Mouse (Mus musculus) colon, adult 2 months (tissue): Measurements from ENCODE around the gene Zfp81. TPM values are rescaled to one million over a fixed set of nuclear protein-coding genes. Genes with fewer than 3 reads are reported as not detected.

Experiments
- polyA plus RNA-seq: library from polyadenylated mRNA; depleted of rRNA; stranded (reverse); fragments of >200 nt; gene quantifications from 2 replicates; pipeline ENCODE4 v1.2.3, GENCODE M21; 2012; rRNA removed

The Zfp81 gene
- polyA plus RNA-seq: 0.41 and 0.93 TPM in 2 replicates

GRCm38 (mm10) chr17:33358411-33359384 is at the start of gene Zfp81:
TSS of gene Zfp81 (minus strand) at chr17:33358878.

GRCm38 (mm10) chr17:33394182-33395034 is 35.7 kb upstream of the Zfp81 start, which contains the start of gene Zfp101:
TSS of gene Zfp101 (minus strand) at chr17:33394641.

DNA sequence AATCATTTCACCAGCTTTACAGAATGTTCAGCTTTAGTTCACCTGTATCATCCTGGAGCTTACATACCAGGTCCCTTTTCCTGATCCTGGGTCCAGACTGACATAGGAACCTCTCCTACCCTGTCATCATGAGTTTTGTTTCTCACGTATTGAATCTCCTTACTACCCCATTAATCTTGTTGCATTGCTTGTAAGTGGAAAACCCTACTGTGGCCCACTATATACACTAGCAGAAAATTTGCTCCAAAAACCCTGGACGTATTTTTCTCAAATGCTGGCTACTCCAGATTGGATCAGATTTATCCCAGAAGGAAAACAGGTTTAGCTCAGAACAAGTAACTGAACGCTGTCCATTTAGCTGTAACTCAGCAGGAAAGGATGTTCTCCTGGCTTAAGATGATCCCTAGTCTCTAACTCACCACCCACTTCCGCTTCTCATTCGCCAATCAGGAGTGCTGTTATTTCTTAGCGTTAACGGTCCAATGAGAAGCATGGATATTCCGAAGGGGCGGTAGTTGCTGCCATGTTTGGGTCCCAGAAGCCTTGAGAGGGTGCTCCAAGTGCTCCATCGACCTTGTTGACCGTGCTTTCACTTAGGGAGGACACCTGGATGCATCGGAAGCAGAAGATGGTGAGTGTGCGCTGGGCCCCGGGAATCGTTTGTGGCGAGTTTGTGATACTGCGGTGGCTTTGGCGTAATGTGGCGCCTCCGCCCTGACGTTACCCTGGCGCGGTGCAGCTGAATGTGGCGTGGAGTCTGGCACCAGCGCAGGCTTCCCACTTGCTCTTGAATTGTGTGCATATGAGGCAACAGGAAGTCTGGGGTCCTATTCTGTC is 69.4 kb downstream of the Zfp81 start, which contains the start of gene Zfp955b:
Gene Zfp955b (plus strand): TSS at position 506 of the 837 bp plus-strand sequence.

Other genes with a start within 250 kb of the Zfp81 start
- not detected in 2 replicates for gene Morc2b, start 219.2 kb downstream of the Zfp81 start, polyA plus RNA-seq
- gene Olfr55, start 190.4 kb downstream of the Zfp81 start, polyA plus RNA-seq: not detected in 2 replicates
- not detected in 2 replicates for gene Olfr239, start 167.6 kb downstream of the Zfp81 start, polyA plus RNA-seq
- gene Olfr1564, start 137.2 kb downstream of the Zfp81 start, polyA plus RNA-seq: not detected in 2 replicates
- 0.31 and 0.44 TPM in 2 replicates for gene Zfp955a, start 103.7 kb downstream of the Zfp81 start, polyA plus RNA-seq
- gene Olfr63, start 94.2 kb downstream of the Zfp81 start, polyA plus RNA-seq: not detected in 2 replicates
- gene Zfp955b, start 69.3 kb downstream of the Zfp81 start, polyA plus RNA-seq: 0.80 and 0.95 TPM in 2 replicates
- gene Zfp101, start 35.8 kb upstream of the Zfp81 start, polyA plus RNA-seq: 0.78 and 0.81 TPM in 2 replicates
- 0.08 and 0.31 TPM in 2 replicates for gene Actl9, start 74.0 kb upstream of the Zfp81 start, polyA plus RNA-seq
- 44.4 and 46.9 TPM in 2 replicates for gene Adamts10, start 165.3 kb upstream of the Zfp81 start, polyA plus RNA-seq
- gene Myo1f, start 196.8 kb upstream of the Zfp81 start, polyA plus RNA-seq: 2.5 and 4.5 TPM in 2 replicates